Mouse (Mus musculus) adrenal gland, adult 8-10 months (tissue): ENCODE results near the gene Mrps14. TPM values are rescaled to one million over a fixed set of nuclear protein-coding genes. Genes with fewer than 3 reads are reported as not detected.

Experiments
- DNase-seq: peaks from one replicate; pipeline ENCODE4 v3.0.0; 2022
- total RNA-seq, 4 experiments: library from RNA; stranded (reverse); gene quantifications; 2 replicates each; pipeline ENCODE4 v1.2.4; 2022

Mrps14 gene
- total RNA-seq, 4 experiments from 2014 or later = 88.5 to 119 (median 104) TPM

DNA sequence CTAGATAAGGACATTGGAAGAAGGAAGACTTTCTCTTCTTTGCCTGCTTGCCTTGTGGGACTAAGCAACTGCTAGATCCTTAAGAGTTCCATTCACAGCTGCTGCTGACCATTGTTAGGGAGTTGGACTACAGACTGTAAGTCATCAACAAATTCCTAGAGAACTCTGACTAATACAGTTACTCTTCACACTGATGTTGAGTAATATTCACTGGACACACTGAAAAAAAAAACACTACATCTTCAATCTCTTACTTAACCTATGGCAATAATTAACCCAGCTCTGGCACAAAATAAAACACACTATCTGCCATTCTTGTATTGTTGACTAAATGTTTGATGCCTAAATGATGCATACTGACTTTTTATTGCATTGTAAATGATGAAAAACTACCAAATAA lies 32.8 kb downstream of the Mrps14 start:
- DNase-seq = no peak

DNA sequence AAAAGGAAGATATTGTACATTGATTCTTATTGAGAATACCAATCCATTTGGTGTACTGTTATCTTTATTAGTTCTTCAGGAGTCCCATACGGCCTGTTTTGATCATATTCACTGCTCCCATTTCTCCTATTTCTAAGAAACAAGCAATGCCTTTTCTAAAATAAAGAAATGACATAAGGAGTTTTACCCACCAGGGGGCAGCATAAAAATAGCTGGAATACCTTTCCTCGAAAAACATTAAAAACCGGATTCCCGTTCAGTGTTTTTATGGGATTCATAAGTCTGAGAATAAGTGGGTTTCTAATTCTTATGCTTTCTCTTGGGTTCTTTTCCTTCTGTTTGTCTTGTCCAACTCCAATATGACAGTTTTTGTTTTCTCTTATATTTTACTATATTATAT lies 36.0 kb downstream of the Mrps14 start:
- no peak for DNase-seq

DNA sequence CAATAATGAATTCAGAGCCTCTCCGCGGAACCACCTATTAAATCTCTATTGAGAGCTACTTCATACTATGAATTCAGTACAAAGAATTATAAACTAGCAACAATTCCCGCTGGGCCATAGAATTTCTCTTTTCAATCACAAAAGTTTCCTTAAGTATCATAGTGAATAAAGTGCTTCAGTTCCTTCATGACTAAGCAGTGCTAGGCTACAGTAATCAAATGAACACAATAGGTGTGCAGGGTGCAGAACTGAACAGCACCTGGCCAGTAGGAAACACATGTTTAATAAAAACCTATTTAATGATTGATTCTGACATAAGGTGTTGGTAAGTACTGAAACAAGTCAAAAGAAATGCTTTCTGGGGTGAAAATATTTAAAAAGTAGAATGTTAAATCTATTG lies 37.1 kb downstream of the Mrps14 start:
- no peak for DNase-seq

DNA sequence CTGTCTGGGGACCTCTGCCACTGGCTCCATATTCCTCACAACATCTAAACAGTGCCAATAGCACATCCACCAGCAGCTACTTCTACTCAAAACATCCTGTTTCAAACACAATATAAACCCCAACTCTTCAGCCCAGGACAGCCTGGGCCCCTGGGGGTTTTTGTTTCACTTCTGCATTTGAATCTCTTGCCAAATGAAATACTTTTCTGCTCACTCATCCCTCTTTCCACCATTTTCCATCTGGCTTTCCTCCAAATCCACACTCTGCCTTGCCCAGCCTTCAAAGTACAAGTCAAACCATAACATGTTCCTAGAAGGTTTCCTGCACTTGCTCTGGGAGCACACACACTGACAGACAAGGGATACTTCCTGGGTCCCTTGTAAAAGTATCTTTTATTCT lies 38.9 kb downstream of the Mrps14 start:
- DNase-seq = no peak

DNA sequence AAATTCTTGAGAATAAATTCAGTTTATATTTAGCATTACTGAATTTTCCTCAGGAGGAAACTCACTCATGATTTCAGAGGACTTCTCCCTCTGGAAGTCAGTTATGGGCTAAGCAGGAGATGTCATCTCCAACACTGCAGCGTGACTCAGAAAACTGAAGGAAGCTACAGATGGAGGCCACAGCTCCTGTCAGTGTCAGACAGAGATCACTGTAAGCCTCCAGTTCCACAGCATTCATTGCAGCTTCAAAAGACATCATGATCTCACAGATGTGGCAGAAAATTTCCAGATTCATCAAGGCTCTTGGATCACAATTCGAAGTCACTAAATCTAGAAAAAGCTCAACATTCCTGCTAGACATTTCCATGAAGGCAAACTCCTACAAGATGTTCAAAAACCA lies 43.0 kb downstream of the Mrps14 start:
- DNase-seq = no peak

DNA sequence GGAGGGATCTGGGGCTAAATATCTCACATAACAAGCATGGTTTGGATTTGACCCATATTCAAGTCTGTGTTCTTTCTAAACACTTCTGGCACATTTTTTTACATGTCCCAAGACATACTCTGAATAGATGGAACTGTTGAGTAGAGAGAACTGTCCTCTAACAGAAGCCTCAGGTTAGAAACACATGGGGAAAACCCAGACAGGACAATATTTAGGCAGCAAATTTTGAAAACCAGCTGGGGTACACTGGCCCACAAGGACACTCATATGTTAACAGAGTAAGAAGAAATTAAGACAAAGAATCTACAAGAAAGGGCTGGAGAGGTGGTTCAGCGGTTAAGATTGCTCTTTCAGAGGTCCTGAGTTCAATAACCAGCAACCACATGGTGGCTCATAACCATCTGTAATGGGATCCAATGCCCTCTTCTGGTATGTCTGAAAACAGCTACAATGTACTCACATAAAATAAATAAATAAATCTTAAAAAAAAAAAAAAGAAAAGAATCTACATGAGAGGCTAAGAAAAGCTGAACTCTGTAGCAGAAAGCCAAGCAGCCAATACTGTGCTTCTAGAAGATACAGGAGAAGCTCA lies 43.9 kb downstream of the Mrps14 start:
- no peak for DNase-seq

DNA sequence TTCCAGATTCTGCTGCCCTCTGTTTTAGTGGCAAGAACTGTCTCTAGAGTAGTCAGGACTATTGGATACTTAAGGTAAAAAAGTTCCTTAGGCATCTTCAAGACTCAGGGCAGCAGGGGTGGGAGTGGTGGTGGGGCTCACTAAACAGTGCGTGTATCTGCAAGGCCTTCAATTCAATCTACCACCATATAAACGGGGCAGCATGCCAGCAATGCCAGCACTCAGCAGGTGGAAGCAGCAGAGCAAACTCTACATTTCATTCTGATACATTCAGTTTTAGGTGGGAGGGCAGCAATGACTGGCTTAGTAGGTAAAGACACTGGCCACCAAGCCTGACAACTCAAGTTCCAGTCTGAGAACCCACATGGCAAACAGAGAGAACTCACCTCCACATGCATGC lies 45.1 kb downstream of the Mrps14 start:
- DNase-seq = no peak

DNA sequence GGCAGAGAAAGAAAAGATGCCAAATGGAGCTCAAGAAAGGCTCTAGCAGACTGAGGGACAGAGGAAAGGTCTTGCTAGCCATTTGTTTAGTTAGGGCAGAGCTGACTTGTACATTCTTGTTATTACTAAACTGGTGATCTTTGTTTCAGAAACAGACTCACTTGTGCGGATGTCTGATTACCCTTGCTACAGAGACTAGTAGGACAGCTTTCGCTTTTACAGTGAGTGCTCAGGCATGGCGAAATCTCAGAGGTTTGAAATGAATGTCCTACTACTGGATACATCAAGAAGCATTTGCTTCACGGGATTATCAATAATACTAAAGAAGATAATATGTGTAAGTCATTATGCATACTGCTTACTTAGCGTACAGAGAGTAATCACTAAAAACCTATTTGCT lies 49.7 kb downstream of the Mrps14 start:
- no peak for DNase-seq

DNA sequence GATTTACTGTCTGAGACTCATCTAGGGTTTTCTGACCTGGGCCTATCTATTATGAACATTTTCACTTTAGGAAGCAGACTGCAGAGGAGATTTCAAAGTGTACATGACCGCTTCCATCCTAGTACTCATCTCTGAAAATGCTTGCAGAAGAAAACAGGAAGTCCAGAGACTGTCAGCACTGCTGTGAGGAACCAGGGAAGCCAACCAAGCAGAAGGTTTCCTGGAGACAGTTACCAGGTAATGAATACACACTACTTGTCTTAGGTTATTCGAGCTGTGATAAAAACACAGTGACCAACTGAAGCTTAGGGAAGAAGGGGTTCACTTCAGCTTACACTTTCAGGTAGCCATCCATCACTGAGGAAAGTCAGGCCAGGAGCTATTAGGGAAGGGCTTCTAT lies 50.9 kb downstream of the Mrps14 start:
- no peak for DNase-seq

DNA sequence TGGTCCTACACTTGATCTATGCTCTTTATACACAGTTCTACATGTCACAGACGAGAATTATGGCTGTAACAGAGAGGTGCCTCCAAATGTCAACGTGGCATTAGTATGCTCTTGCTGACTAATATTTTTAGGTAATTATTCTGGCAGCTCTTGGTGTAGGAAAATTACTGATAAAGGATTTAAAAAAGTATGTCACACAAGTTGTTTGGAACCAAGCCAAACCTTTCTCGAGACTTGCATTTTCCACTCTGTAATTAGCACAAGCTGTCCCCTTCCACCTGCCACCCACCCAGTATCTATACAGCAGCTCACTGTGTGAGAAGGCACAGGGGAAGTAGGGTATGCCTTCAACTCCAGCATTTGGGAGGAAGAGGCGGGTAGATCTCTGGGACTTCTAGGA lies 51.8 kb downstream of the Mrps14 start:
- DNase-seq = no peak

DNA sequence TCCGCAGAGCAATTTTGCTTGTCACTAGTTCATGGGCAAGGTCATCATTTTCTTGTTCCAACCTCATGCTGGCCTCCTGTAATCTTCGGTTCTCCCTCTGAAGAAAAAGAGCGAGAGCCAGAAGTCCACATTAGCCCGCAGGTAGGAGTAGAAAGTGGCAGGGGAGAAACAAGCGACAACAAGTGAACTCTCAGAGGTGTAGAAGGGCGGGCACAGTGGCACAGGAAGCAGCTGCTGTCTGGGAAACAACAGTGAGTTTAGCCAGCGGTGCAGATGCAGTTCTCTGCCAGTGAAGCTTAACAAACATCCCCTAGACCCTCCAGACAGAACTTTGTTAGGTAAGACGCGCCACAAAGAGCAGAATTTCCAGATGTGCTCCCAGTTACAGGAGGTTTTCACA lies 52.5 kb downstream of the Mrps14 start:
- DNase-seq = no peak

DNA sequence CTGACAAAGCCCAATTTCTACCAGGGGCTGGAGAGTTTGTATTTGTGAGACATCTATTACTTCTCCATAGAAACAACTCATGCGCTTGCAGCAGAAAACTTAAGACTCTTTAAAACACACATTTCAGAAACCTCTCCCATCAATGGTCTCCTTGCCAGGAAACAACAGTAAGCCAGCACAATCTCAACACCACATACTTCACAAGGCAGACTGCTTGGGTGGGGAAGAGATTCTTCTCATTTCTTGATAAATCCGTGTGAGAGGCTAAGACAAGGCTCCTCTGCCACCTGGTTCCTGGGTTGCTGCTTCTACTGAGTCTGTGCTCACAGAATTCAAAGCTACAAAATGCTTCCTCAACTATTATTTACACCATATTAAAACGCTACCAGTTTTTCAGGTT lies 54.8 kb downstream of the Mrps14 start:
- no peak for DNase-seq

DNA sequence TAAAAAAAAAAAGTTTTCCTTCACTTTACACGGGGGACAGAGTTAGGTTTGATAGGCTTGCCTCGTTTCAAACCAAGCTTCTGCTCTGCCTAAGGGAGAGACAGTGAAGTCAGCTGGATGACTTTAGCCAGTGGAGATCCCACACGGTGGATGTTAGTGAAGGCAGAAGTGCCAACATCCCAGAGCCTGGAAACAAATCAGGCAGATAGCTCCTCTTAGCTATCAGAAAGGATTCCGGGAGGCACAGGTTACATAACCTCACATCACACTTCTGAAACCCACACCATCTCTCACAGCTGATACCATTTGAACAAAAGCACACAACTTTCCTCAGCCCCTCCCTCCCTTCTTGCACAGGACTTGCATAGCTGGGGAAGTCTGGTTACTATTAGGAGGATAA lies 55.8 kb downstream of the Mrps14 start:
- no peak for DNase-seq

DNA sequence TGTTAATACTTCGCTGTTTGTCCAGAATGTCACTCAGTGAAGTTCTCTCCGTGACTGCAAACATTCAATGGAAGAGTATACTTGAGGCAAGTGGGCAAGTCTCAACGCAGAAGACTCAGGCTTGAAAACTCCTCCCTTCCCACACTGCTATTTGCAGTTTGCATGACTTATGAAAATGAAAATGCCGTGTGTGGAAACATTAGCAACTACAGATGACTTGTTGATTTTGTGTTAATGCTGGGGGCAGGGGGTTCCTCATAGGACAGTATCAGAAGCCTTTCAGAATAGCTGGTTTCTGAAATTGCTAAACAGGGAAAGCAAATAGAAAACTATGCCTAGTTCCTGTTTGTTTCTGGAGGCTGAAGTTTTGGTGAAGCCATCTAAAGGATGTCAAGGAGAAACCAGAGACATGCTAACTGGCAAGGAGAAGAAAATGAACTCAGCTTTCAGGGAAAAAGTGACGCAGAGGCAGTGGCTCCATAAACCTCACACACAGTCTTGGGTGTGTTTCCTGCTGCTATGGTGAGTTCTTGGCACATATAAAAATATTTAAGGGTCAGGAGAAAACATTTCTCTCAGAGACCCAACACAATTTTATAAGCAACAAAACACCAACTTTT lies 56.5 kb downstream of the Mrps14 start:
- DNase-seq = no peak

Other genes with a start within 250 kb of the Mrps14 start
- gene 4930523C07Rik, start 150.8 kb upstream of the Mrps14 start, total RNA-seq = 10 to 100 TPM in 2 of 4 experiments, 1 to 10 TPM in 2; 8.4 to 20.7 (median 12.2) TPM
- under 1 TPM; 0.24 to 0.46 (median 0.29) TPM for gene Tnn, start 41.6 kb upstream of the Mrps14 start, total RNA-seq
- 100 to 1,000 TPM in 1 of 4 experiments, 10 to 100 TPM in 3; 69.2 to 118 (median 79.1) TPM for gene Cacybp, start 17.7 kb downstream of the Mrps14 start, total RNA-seq